Mouse (Mus musculus): ENCODE data around the gene Galns.

GRCm38 (mm10) chr8:122548331-122548730 is 62.9 kb downstream of the Galns start:
- no peak for TF ChIP-seq TAL1 (IDR thresholded peaks at IDR 0.05; ENCODE audit: low read length)
- TF ChIP-seq GATA1 (IDR thresholded peaks at IDR 0.05; ENCODE audit: low read length), result no peak

Measured in erythroblast, embryonic 14.5 days (primary cell).